Mouse (Mus musculus) neural tube, embryonic 12.5 days (tissue): ENCODE results near the gene Arhgef17. TPM values are rescaled to one million over a fixed set of nuclear protein-coding genes. Genes with fewer than 3 reads are reported as not detected.

Experiments
- ATAC-seq: fragments of 200-750 bp; cut with Nextera tagmentation; 2 replicates; pipeline ENCODE4 v1.8.0; 2017; ENCODE audit warnings: low read depth, mild to moderate bottlenecking, moderate TSS enrichment, moderate library complexity; ENCODE audit not compliant: low FRiP score
- H3K27ac ChIP-seq: fragments of 300-500 bp; sonication (generic); 2 replicates; pipeline ENCODE4 v1.5.1; 2016
- H3K27me3 ChIP-seq: fragments of 300-500 bp; sonication (generic); replicated peaks from 2 replicates; pipeline ENCODE4 v1.6.1; 2016; ENCODE audit warnings: mild to moderate bottlenecking
- H3K36me3 ChIP-seq: fragments of 300-500 bp; sonication (generic); 2 replicates; pipeline ENCODE4 v1.6.1; 2016; ENCODE audit warnings: mild to moderate bottlenecking
- H3K4me1 ChIP-seq: fragments of 300-500 bp; sonication (generic); 2 replicates; pipeline ENCODE4 v1.6.1; 2016
- H3K4me2 ChIP-seq: fragments of 300-500 bp; sonication (generic); replicated peaks from 2 replicates; pipeline ENCODE4 v1.6.1; 2016; ENCODE audit warnings: mild to moderate bottlenecking
- H3K4me3 ChIP-seq: fragments of 300-500 bp; sonication (generic); 2 replicates; pipeline ENCODE4 v1.5.1; 2016
- H3K9ac ChIP-seq: fragments of 300-500 bp; sonication (generic); 2 replicates; pipeline ENCODE4 v1.6.1; 2016; ENCODE audit warnings: mild to moderate bottlenecking
- H3K9me3 ChIP-seq: fragments of 300-500 bp; sonication (generic); 2 replicates; pipeline ENCODE4 v1.6.1; 2016; ENCODE audit warnings: mild to moderate bottlenecking
- WGBS: fragments of 180-500 bp; shearing (Covaris S2); methylation state at CpG from one replicate; pipeline ENCODE4 v1.1.7; 2016; 5-methylcytosine and 5-hydroxymethylcytosine counted together
- polyA plus RNA-seq: library from polyadenylated mRNA; unstranded; fragments of >200 nt; fragmentation: Nextera tagmentation; extraction: Ambion mirVana; gene quantifications from 2 replicates; pipeline ENCODE4 v1.2.1, GENCODE M21; 2016

Arhgef17 gene
- polyA plus RNA-seq, 1 experiment from 2014 or later = 7.9 TPM

DNA sequence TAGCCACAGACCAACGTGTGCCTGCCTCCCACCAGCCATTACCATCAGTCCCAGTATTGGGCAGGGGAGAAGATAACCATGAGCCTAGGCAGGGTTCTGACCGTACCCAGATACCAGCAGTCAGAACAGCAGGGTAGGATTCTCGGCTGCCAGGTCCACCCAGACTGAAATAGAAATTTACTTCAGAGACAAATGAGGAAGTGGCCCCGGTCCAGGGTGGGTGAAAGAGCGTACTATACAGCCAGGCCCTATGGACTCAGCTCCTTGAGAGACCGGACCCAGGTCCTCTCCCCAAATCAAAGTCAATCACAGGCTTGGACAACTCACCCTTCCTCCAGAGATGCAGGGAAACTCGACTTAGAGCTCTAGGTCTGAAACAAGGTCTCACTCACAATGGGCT is 29.2 kb upstream of the Arhgef17 start:
- no peak overlapping the region for H3K4me3 ChIP-seq
- H3K36me3 ChIP-seq = no peaks in the 10 kb centered on the region
- WGBS = 82% methylated on average over 7 of the region's 7 CpGs
- no peak overlapping the region for H3K9ac ChIP-seq
- no peaks in the 10 kb centered on the region for H3K9me3 ChIP-seq
- no peaks in the 10 kb centered on the region for H3K4me1 ChIP-seq
- H3K27ac ChIP-seq = no peak overlapping the region
- H3K27me3 ChIP-seq = no peaks in the 10 kb centered on the region
- ATAC-seq = no peak
- no peak overlapping the region for H3K4me2 ChIP-seq

GRCm38 (mm10) chr7:100960462-100960861 is 28.6 kb upstream of the Arhgef17 start:
- no peaks in the 10 kb centered on the region for H3K27me3 ChIP-seq
- no peaks in the 10 kb centered on the region for H3K9me3 ChIP-seq
- no peaks in the 10 kb centered on the region for H3K36me3 ChIP-seq
- no peak overlapping the region for H3K27ac ChIP-seq
- ATAC-seq = no peak
- no peak overlapping the region for H3K9ac ChIP-seq
- WGBS = 80% methylated on average over 2 of the region's 2 CpGs
- H3K4me2 ChIP-seq = no peak overlapping the region
- H3K4me3 ChIP-seq = no peak overlapping the region
- no peaks in the 10 kb centered on the region for H3K4me1 ChIP-seq

- Histone ChIP-seq H3K4me3 (no peak overlapping the region), H3K27me3 (no peaks in the 10 kb centered on the region), H3K4me2 (no peak overlapping the region), H3K27ac (no peak overlapping the region), H3K36me3 (no peaks in the 10 kb centered on the region), H3K4me1 (no peaks in the 10 kb centered on the region), H3K9ac (no peak overlapping the region), H3K9me3 (no peaks in the 10 kb centered on the region)
- WGBS = 91% methylated on average over 2 of the region's 2 CpGs
- ATAC-seq = no peak
These were observed 26.5 kb upstream of the Arhgef17 start for GRCm38 (mm10) chr7:100958426-100958825.

GRCm38 (mm10) chr7:100952686-100953085 is 20.8 kb upstream of the Arhgef17 start:
- ATAC-seq = no peak
- Histone ChIP-seq H3K4me3 (no peak overlapping the region), H3K9me3 (no peaks in the 10 kb centered on the region), H3K27ac (no peak overlapping the region), H3K4me2 (no peak overlapping the region), H3K27me3 (no peaks in the 10 kb centered on the region), H3K9ac (no peak overlapping the region), H3K4me1 (no peaks in the 10 kb centered on the region), H3K36me3 (no peaks in the 10 kb centered on the region)
- 89% methylated on average over 7 of the region's 7 CpGs for WGBS

- H3K4me1 ChIP-seq = no peaks in the 10 kb centered on the region
- H3K36me3 ChIP-seq = no peaks in the 10 kb centered on the region
- H3K4me2 ChIP-seq = no peak overlapping the region
- 54% methylated on average over 2 of the region's 2 CpGs for WGBS
- ATAC-seq = no peak
- H3K9ac ChIP-seq = no peak overlapping the region
- no peak overlapping the region for H3K4me3 ChIP-seq
- no peak overlapping the region for H3K27ac ChIP-seq
- no peaks in the 10 kb centered on the region for H3K9me3 ChIP-seq
- no peaks in the 10 kb centered on the region for H3K27me3 ChIP-seq
These were observed 20.0 kb upstream of the Arhgef17 start for GRCm38 (mm10) chr7:100951903-100952302.

GRCm38 (mm10) chr7:100950481-100951010 is 18.6 kb upstream of the Arhgef17 start:
- ATAC-seq = no peak
- no peaks in the 10 kb centered on the region for H3K4me1 ChIP-seq
- H3K4me2 ChIP-seq = no peak overlapping the region
- no peak overlapping the region for H3K4me3 ChIP-seq
- H3K9ac ChIP-seq = no peak overlapping the region
- no peaks in the 10 kb centered on the region for H3K9me3 ChIP-seq
- no peak overlapping the region for H3K27ac ChIP-seq
- no peaks in the 10 kb centered on the region for H3K36me3 ChIP-seq
- 70% methylated on average over 12 of the region's 12 CpGs for WGBS
- no peaks in the 10 kb centered on the region for H3K27me3 ChIP-seq

DNA sequence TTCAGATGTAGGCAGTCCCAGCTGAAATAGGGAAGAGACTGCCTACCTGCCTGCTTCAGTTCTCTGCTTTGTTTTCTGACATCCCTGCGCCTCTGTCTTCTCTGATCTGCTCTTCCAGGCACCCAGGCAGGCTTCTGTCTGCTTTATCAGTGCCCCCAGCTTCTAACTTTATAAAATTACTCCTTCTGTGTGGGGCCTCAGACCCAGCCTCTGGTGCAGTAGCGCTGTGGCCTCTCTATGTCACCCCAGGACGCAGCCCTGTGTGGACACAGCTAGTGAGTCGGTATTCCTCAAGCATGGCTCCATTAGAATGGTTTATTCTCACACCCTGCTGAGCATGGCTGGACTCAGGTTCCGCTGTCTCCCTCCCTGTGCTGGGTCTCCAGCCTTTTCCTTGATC is 18.1 kb upstream of the Arhgef17 start:
- 64% methylated on average over 5 of the region's 5 CpGs for WGBS
- H3K27me3 ChIP-seq = no peaks in the 10 kb centered on the region
- H3K9me3 ChIP-seq = no peaks in the 10 kb centered on the region
- no peak overlapping the region for H3K9ac ChIP-seq
- H3K4me3 ChIP-seq = no peak overlapping the region
- ATAC-seq = no peak
- H3K4me1 ChIP-seq = no peaks in the 10 kb centered on the region
- H3K27ac ChIP-seq = no peak overlapping the region
- no peak overlapping the region for H3K4me2 ChIP-seq
- H3K36me3 ChIP-seq = no peaks in the 10 kb centered on the region

DNA sequence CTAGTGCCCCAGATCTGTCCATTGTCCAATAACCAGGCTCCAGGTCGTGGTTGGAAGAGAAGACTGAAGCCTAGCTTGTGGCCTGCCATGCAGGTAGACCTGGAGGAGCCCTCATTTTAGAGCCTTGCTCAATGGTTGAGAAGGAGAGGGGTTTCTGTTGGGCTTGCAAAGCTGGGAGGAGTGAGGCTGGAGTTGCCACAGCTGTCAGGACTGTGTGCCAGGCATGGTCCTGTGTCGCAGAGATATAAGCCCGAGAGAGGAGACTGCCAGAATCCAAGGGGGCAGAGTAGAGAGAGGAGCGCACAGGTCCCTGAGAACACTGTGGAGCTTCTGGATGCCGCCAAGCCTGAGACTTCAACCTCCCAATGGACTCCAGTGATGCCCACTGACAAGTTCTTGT is 12.8 kb upstream of the Arhgef17 start:
- ATAC-seq = no peak
- no peak overlapping the region for H3K9ac ChIP-seq
- no peaks in the 10 kb centered on the region; the same call in 1 of the 2 replicates for H3K27me3 ChIP-seq
- peaks cover 7% of the 10 kb centered on the region; the same call in 1 of the 2 replicates for H3K4me1 ChIP-seq
- H3K27ac ChIP-seq = no peak overlapping the region
- no peak overlapping the region for H3K4me3 ChIP-seq
- no peak overlapping the region for H3K4me2 ChIP-seq
- H3K9me3 ChIP-seq = no peaks in the 10 kb centered on the region
- 88% methylated on average over 5 of the region's 5 CpGs for WGBS
- no peaks in the 10 kb centered on the region for H3K36me3 ChIP-seq

DNA sequence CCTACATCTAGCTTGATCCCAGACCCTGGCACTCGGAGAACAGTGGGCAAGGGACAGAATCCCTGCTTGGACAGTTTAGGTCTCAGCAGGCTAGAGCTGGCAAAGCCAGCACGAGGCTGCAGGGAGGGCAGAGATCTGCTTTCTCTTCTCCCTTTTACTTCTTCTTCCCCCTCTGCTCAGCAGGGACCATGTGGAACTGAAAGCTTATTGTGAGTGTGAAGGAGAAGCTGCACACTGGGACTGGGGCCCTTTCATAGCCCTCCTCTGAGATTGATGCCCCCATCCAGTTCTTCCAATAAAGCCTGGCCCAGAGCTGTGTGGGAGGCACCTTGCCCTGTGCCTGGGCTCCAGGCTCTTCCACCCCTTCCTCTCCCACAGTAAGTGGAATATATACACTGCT is 12.4 kb upstream of the Arhgef17 start:
- WGBS = 64% methylated on average over 2 of the region's 2 CpGs
- ATAC-seq = no peak
- H3K27me3 ChIP-seq = no peaks in the 10 kb centered on the region; the same call in 1 of the 2 replicates

GRCm38 (mm10) chr7:100942789-100943615 is 11.1 kb upstream of the Arhgef17 start:
- ATAC-seq = peak; percentile 78
- Histone ChIP-seq H3K36me3 (no peaks in the 10 kb centered on the region), H3K4me1 (peaks cover 7% of the 10 kb centered on the region; the same call in 1 of the 2 replicates), H3K27me3 (no peaks in the 10 kb centered on the region; the same call in 1 of the 2 replicates), H3K9me3 (no peaks in the 10 kb centered on the region), H3K4me2 (no peak overlapping the region), H3K27ac (no peak overlapping the region), H3K4me3 (no peak overlapping the region), H3K9ac (no peak overlapping the region)
- WGBS = 49% methylated on average over 12 of the region's 12 CpGs

More for the DNA sequence above, 12.4 kb upstream of the Arhgef17 start:
- Histone ChIP-seq H3K27ac (no peak overlapping the region), H3K9ac (no peak overlapping the region), H3K9me3 (no peaks in the 10 kb centered on the region), H3K4me1 (peaks cover 7% of the 10 kb centered on the region; the same call in 1 of the 2 replicates), H3K4me3 (no peak overlapping the region), H3K4me2 (no peak overlapping the region), H3K36me3 (no peaks in the 10 kb centered on the region)

DNA sequence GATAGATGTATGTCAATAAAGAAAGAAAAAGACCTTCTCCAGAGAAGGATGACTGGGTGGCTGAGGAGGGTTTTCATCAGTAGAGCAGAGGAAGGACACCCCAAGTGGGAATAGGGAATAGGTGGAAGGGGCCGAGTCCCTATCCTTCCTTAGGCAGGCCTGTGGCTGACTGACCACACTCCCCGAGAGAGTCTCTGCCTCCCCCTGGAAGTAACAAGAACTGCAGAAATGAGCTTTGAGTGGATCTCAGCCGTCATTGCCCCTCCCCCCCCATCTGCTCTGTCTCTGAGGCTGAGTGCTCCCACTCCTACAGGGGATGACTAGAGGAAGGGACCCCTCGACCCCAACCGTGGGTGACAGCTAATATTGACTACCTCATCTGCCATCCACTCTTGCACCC is 9.3 kb upstream of the Arhgef17 start:
- Histone ChIP-seq H3K27me3 (no peaks in the 10 kb centered on the region; the same call in 1 of the 2 replicates), H3K9ac (no peak overlapping the region), H3K36me3 (no peaks in the 10 kb centered on the region), H3K4me3 (no peak overlapping the region), H3K9me3 (no peaks in the 10 kb centered on the region), H3K27ac (no peak overlapping the region), H3K4me2 (no peak overlapping the region), H3K4me1 (peaks cover 7% of the 10 kb centered on the region; the same call in 1 of the 2 replicates)
- ATAC-seq = no peak
- WGBS = 36% methylated on average over 5 of the region's 5 CpGs

DNA sequence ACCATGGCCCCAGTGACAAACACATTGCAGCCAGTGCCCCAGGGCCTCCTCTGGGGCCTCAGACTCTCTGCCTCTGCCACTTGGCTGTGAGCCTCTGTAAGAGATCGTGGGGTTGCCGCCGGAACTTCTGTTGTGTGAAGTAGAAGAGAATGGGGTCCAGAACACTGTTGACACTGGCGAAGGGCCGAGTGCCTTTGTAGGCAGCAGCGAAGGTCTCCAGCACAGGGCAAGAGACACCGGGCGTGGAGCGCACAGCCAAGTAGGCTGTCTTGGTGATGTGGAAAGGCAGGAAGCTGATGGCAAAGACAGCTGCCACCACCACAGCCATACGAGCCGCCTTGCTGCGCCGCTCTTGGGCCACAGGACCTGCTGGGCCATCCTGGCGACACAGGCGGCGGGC is 6.2 kb upstream of the Arhgef17 start:
- no peak overlapping the region for H3K4me3 ChIP-seq
- no peak overlapping the region for H3K4me2 ChIP-seq
- no peaks in the 10 kb centered on the region for H3K9me3 ChIP-seq
- ATAC-seq = no peak
- WGBS = 91% methylated on average over 16 of the region's 16 CpGs
- H3K36me3 ChIP-seq = no peaks in the 10 kb centered on the region
- no peak overlapping the region for H3K9ac ChIP-seq
- no peaks in the 10 kb centered on the region; the same call in 1 of the 2 replicates for H3K27me3 ChIP-seq
- no peak overlapping the region for H3K27ac ChIP-seq
- peaks cover under 1% of the 10 kb centered on the region; the same call in 1 of the 2 replicates for H3K4me1 ChIP-seq
